Mouse (Mus musculus): ENCODE measurements around the gene Gm43951.

DNA sequence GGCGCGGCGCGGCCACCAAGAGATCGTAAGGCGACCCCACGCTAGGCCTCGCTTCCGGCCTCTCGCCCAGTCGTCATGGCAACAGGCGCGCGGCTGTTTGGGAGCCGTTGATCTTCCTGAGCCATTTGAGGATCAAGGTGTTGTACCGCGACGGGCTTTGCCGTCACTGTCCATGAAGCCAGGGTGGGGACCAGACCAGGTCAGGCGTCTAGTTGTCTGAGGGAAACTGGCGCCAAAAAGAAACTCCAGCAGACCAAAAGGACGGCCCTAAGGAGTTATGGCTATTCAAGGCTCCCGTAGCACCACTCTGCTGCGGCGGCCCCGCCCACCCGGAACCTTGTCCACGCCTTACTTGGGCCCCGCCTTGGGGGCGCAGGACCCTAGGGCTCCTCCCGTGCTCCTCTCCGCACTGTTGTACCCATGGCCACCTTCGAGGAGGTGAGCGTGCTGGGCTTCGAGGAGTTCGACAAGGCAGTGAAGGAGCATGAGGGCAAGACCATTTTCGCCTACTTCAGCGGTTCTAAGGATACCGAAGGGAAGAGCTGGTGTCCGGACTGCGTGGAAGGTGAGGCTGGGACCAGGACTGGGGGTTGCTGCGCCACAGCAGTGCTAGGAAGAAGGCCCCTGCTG is 679 bp upstream of the Gm43951 start, which contains the start of the genes 4933427D14Rik and Txndc17:
- TF ChIP-seq CTCF (IDR thresholded peaks at IDR 0.05; ENCODE audit: control insufficient read depth, insufficient read depth, low read length) (no peak), POLR2A (IDR thresholded peaks at IDR 0.05; ENCODE audit: borderline replicate concordance, control insufficient read depth, low read depth, low read length) (peak; percentile 53; the same call in 1 of the 2 replicates)

Data from bone marrow, adult 2 months (tissue).